Mouse (Mus musculus) CH12.LX (cell line): ENCODE results near the gene Gtf3c4.

ENCODE experiments used
- CHD2 ChIP-seq: IDR thresholded peaks from 2 replicates; pipeline ENCODE4 v1.6.1; 2011; ENCODE audit warnings: low read length, improper control_type of control experiment
- CTCF ChIP-seq, 2 experiments: IDR thresholded peaks in 1 of 2; conservative IDR thresholded peaks in 1 of 2; 2 replicates each; pipeline ENCODE4 v1.5.1; 2011 to 2012; ENCODE audit warnings: low read depth in 2 of 2, low read length in 2 of 2, improper control_type of control experiment in 1 of 2, inconsistent platforms in 1 of 2, mild to moderate bottlenecking in 1 of 2, moderate library complexity in 1 of 2
- E2F4 ChIP-seq: IDR thresholded peaks from 2 replicates; pipeline ENCODE4 v1.6.1; 2011; ENCODE audit warnings: low read depth, low read length, improper control_type of control experiment; ENCODE audit not compliant: insufficient replicate concordance
- ELF1 ChIP-seq: IDR thresholded peaks from 2 replicates; pipeline ENCODE4 v1.6.1; 2014; ENCODE audit warnings: low read depth, mild to moderate bottlenecking, inconsistent platforms, low read length, improper control_type of control experiment
- EP300 ChIP-seq: IDR thresholded peaks from 2 replicates; pipeline ENCODE4 v1.6.1; 2011; ENCODE audit warnings: low read length, improper control_type of control experiment
- ETS1 ChIP-seq: conservative IDR thresholded peaks from 2 replicates; pipeline ENCODE4 v1.6.1; 2012; ENCODE audit warnings: low read depth, mild to moderate bottlenecking, inconsistent platforms, low read length, improper control_type of control experiment, moderate library complexity
- HCFC1 ChIP-seq: IDR thresholded peaks from 2 replicates; pipeline ENCODE4 v1.6.1; 2012; ENCODE audit warnings: low read depth, mild to moderate bottlenecking, inconsistent platforms, low read length, improper control_type of control experiment
- POLR2A ChIP-seq: IDR thresholded peaks from 2 replicates; pipeline ENCODE4 v1.6.1; 2011; ENCODE audit warnings: low read depth, mild to moderate bottlenecking, improper control_type of control experiment, low read length
- RAD21 ChIP-seq: IDR thresholded peaks from 2 replicates; pipeline ENCODE4 v1.6.1; 2011; ENCODE audit warnings: low read depth, mild to moderate bottlenecking, low read length, improper control_type of control experiment, moderate library complexity
- SIN3A ChIP-seq: IDR thresholded peaks from 2 replicates; pipeline ENCODE4 v1.6.1; 2012; ENCODE audit warnings: low read length, improper control_type of control experiment, inconsistent platforms
- SMC3 ChIP-seq: IDR thresholded peaks from 2 replicates; pipeline ENCODE4 v1.6.1; 2011; ENCODE audit warnings: low read depth, low read length, improper control_type of control experiment
- TBP ChIP-seq: conservative IDR thresholded peaks from 2 replicates; pipeline ENCODE4 v1.6.1; 2011; ENCODE audit warnings: low read depth, low read length, improper control_type of control experiment
- TCF12 ChIP-seq: IDR thresholded peaks from 2 replicates; pipeline ENCODE4 v1.6.1; 2014; ENCODE audit warnings: low read depth, mild to moderate bottlenecking, inconsistent platforms, low read length, improper control_type of control experiment
- USF2 ChIP-seq: conservative IDR thresholded peaks from 2 replicates; pipeline ENCODE4 v1.6.1; 2011; ENCODE audit warnings: low read depth, low read length, improper control_type of control experiment

GRCm38 (mm10) chr2:28781310-28781709, 58.9 kb downstream of the Gtf3c4 start:
- TF ChIP-seq TBP (no peak), CTCF (conservative IDR thresholded peaks at IDR 0.05 in 1 of 2, IDR thresholded peaks at IDR 0.05 in 1 of 2; ENCODE audit: low read depth in 2 of 2, low read length in 2 of 2) (peak in 1 of 2 experiments; percentile 17; a peak in 1 of 4 replicates), EP300 (no peak), ETS1 (no peak), USF2 (no peak), HCFC1 (no peak), TCF12 (no peak), SMC3 (no peak), POLR2A (no peak), E2F4 (no peak), CHD2 (no peak), ELF1 (no peak), RAD21 (no peak; the same call in 1 of the 2 replicates), SIN3A (no peak)
